Mouse (Mus musculus) heart, postnatal 0 days (tissue): ENCODE results near the gene Shroom4. TPM values are rescaled to one million over a fixed set of nuclear protein-coding genes. Genes with fewer than 3 reads are reported as not detected.

Source experiments
- ATAC-seq: fragments of 200-750 bp; cut with Nextera tagmentation; 2 replicates; pipeline ENCODE4 v1.8.0; 2017; ENCODE audit warnings: low read depth, moderate number of reproducible peaks, moderate library complexity; ENCODE audit not compliant: insufficient read depth
- DNase-seq: peaks from one replicate; pipeline ENCODE4 v3.0.0-alpha.2; 2016; ENCODE audit warnings: low spot score
- H3K27ac ChIP-seq: fragments of 300-500 bp; sonication (generic); 2 replicates; pipeline ENCODE4 v1.5.1; 2014; ENCODE audit warnings: low read depth, mild to moderate bottlenecking
- H3K27me3 ChIP-seq: fragments of 300-500 bp; sonication (generic); 2 replicates; pipeline ENCODE4 v1.6.1; 2014; ENCODE audit warnings: low read length, mixed read lengths; ENCODE audit not compliant: control insufficient read depth, insufficient read depth
- H3K36me3 ChIP-seq: fragments of 300-500 bp; sonication (generic); replicated peaks from 2 replicates; pipeline ENCODE4 v1.6.1; 2014; ENCODE audit warnings: low read length, mixed read lengths; ENCODE audit not compliant: control insufficient read depth, insufficient read depth
- H3K4me1 ChIP-seq: fragments of 300-500 bp; sonication (generic); 2 replicates; pipeline ENCODE4 v1.6.1; 2014; ENCODE audit warnings: antibody characterized with exemption; ENCODE audit not compliant: control insufficient read depth, insufficient read depth
- H3K4me2 ChIP-seq: fragments of 300-500 bp; sonication (generic); 2 replicates; pipeline ENCODE4 v1.6.1; 2014; ENCODE audit warnings: low read depth, mild to moderate bottlenecking, low read length, moderate library complexity
- H3K4me3 ChIP-seq: fragments of 300-500 bp; sonication (generic); 2 replicates; pipeline ENCODE4 v1.5.1; 2014; ENCODE audit warnings: low read depth, low read length
- H3K9ac ChIP-seq: fragments of 300-500 bp; sonication (generic); replicated peaks from 2 replicates; pipeline ENCODE4 v1.6.1; 2014; ENCODE audit warnings: low read depth, low read length, mixed read lengths
- H3K9me3 ChIP-seq: fragments of 300-500 bp; sonication (generic); replicated peaks from 2 replicates; pipeline ENCODE4 v1.6.1; 2016; ENCODE audit warnings: low read length; ENCODE audit not compliant: control insufficient read depth
- CTCF ChIP-seq: IDR thresholded peaks from 2 replicates; pipeline ENCODE4 v1.5.1; 2016; ENCODE audit warnings: antibody characterized with exemption, control low read depth, low read depth
- EP300 ChIP-seq: IDR thresholded peaks from 2 replicates; pipeline ENCODE4 v1.6.1; 2016; ENCODE audit warnings: antibody characterized with exemption, low read depth
- WGBS: fragments of 180-500 bp; shearing (Covaris S2); extraction: QIAGEN DNeasy Blood & Tissue Kit; methylation state at CpG from one replicate; pipeline ENCODE4 v1.1.7; 2014; 5-methylcytosine and 5-hydroxymethylcytosine counted together
- polyA plus RNA-seq: library from polyadenylated mRNA; unstranded; fragments of >200 nt; fragmentation: Nextera tagmentation; extraction: Ambion mirVana; gene quantifications from 2 replicates; pipeline ENCODE4 v1.2.1, GENCODE M21; 2015
- total RNA-seq: library from RNA; depleted of rRNA; stranded (reverse); fragments of >200 nt; gene quantifications from 2 replicates; pipeline ENCODE4 v1.2.3, GENCODE M21; 2014; ENCODE audit warnings: low replicate concordance

Shroom4 gene
- total and polyA plus RNA-seq, 2 experiments from 2014 or later, result 1.8 to 12.3 TPM

DNA sequence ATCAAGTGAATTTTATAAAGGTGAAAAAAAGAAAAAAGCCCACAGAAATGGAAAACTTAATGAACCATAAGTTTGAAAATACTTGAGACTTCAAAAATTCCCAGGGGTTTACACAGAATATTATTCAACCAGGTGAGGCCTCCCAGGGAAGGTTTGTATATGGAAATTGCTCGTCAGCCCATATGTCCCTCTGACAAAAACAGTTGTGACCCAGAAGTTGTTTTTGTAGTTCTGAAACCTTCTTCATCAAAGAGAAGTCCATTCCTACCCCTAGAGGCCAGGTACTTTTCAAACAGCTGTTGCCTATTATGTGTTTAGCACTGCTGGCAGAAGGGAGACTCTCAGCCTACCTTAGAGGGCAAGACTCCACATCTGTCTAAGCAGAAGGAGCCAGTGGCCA lies 165.4 kb downstream of the Shroom4 start:
- H3K4me1 ChIP-seq, result no peaks in the 10 kb centered on the region
- TF ChIP-seq CTCF (no peak), EP300 (no peak)
- no peak for DNase-seq
- H3K9ac ChIP-seq, result no peak overlapping the region
- ATAC-seq, result no peak
- 71% methylated on average over 1 of the region's 1 CpGs for WGBS
- no peak overlapping the region for H3K27ac ChIP-seq
- no peaks in the 10 kb centered on the region for H3K27me3 ChIP-seq
- H3K36me3 ChIP-seq, result no peaks in the 10 kb centered on the region
- no peak overlapping the region for H3K4me3 ChIP-seq
- no peak overlapping the region for H3K4me2 ChIP-seq
- H3K9me3 ChIP-seq, result no peaks in the 10 kb centered on the region

DNA sequence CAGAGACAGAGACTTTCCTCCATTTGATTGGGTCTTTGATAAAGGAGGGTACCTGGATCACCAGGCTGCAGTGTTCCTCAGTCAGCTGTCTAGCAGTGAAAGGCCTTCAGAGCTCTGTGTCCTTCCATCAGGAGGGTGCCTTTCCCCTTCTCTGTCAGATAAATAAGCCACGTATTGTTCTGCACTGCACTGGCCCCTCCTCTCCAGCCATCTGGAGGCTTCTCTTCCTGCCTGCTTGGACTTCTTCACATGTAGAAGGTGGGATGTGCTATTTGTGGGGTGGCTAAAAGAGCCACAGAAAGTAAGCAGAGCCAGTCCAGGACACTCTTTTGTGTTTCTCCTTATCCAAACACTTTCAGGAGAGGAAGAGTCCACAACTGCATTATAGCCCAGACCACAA lies 174.9 kb downstream of the Shroom4 start:
- TF ChIP-seq EP300, result no peak
- TF ChIP-seq CTCF, result no peak
- Histone ChIP-seq H3K4me3 (no peak overlapping the region), H3K27me3 (no peaks in the 10 kb centered on the region), H3K9me3 (no peaks in the 10 kb centered on the region; the same call in 1 of the 2 replicates), H3K9ac (no peak overlapping the region), H3K27ac (0 out of 2 replicates have a peak overlapping the region, but pooled peaks have one; percentile 15), H3K4me1 (no peaks in the 10 kb centered on the region), H3K36me3 (no peaks in the 10 kb centered on the region), H3K4me2 (no peak overlapping the region)
- DNase-seq, result no peak
- no peak for ATAC-seq
- WGBS, result 64% methylated on average over 1 of the region's 1 CpGs

DNA sequence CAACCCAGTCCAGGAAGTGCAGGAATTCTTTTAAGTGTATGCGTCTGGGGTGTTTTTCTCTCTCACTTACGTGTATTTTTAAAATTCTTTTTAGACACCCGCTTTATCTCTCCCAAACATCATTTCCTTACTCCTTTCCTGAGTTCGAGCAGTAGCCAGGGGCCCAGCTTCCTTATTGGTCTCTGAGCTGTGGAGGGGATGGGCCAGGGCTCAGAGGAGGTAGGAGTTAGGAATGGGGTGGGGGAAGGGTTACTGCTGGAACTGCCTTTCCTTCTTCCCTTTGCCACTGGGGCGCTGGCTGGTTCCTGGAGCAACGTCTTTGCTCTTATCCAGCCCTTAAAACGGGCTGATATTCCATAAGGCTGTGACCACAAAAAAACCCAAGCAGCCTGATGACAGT lies 177.3 kb downstream of the Shroom4 start:
- no peaks in the 10 kb centered on the region for H3K36me3 ChIP-seq
- no peak overlapping the region for H3K9ac ChIP-seq
- peak; percentile 76 for ATAC-seq
- H3K4me2 ChIP-seq, result no peak overlapping the region
- WGBS, result 39% methylated on average over 7 of the region's 7 CpGs
- H3K4me3 ChIP-seq, result peak overlapping the region; percentile 32
- H3K4me1 ChIP-seq, result no peaks in the 10 kb centered on the region
- TF ChIP-seq CTCF, result no peak
- no peak for TF ChIP-seq EP300
- H3K9me3 ChIP-seq, result no peaks in the 10 kb centered on the region; the same call in 1 of the 2 replicates
- no peaks in the 10 kb centered on the region for H3K27me3 ChIP-seq
- peak overlapping the region; percentile 62 for H3K27ac ChIP-seq
- peak; percentile 25 for DNase-seq

DNA sequence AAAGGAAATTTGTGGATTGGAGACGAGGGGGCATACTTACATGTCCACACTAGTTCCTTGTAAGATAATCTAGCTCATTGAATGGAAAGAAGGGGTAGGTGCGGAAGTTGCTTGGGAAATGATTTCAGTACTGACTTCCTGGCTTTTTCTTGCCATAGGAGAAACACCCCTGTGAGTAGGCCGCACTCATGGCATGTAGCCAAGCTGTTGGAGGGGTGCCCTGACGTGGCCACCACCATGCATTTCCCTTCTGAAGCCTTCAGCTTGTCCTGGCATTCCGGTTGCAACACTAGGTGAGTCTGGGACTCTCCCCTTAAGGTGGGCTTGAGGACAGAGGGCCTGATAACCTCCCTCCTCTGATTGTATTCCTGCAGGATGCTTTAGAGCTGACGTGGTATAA lies 181.0 kb downstream of the Shroom4 start:
- ATAC-seq (0 out of 2 replicates have a peak, but pooled peaks have one; percentile 11), DNase-seq (no peak)
- H3K27ac ChIP-seq, result no peak overlapping the region
- H3K4me2 ChIP-seq, result peak overlapping the region; percentile 32; the same call in 1 of the 2 replicates
- H3K9me3 ChIP-seq, result no peaks in the 10 kb centered on the region
- 55% methylated on average over 6 of the region's 6 CpGs for WGBS
- H3K4me1 ChIP-seq, result no peaks in the 10 kb centered on the region
- peaks cover 7% of the 10 kb centered on the region; the same call in 1 of the 2 replicates for H3K36me3 ChIP-seq
- no peak overlapping the region for H3K4me3 ChIP-seq
- no peak overlapping the region for H3K9ac ChIP-seq
- no peaks in the 10 kb centered on the region for H3K27me3 ChIP-seq
- TF ChIP-seq EP300 (no peak), CTCF (no peak)

DNA sequence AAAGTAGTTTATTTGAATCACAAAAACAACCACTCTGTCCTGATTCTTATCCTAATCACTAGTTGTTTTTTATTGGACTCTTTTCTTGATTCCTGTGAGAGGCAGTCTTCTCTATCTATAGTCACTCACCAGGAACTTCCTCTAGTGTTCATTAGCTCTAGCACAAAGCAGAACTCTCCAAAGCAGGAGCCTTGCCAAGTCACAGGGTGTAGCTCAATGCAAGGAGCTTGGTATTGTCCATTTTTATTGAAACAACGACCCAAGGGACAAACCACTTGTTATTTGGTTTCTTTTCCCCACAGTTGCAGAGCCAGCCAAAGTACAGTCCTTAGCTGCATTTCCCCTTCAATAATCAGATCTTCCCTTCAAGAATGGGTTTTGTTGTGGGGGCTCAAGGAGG lies 181.5 kb downstream of the Shroom4 start:
- Histone ChIP-seq H3K9ac (no peak overlapping the region), H3K4me2 (no peak overlapping the region), H3K27me3 (no peaks in the 10 kb centered on the region), H3K36me3 (peaks cover 7% of the 10 kb centered on the region; the same call in 1 of the 2 replicates), H3K4me3 (no peak overlapping the region), H3K4me1 (no peaks in the 10 kb centered on the region), H3K27ac (no peak overlapping the region), H3K9me3 (no peaks in the 10 kb centered on the region)
- TF ChIP-seq CTCF, result no peak
- TF ChIP-seq EP300, result no peak
- DNase-seq, result no peak
- ATAC-seq, result no peak
- 42% methylated on average over 1 of the region's 1 CpGs for WGBS

DNA sequence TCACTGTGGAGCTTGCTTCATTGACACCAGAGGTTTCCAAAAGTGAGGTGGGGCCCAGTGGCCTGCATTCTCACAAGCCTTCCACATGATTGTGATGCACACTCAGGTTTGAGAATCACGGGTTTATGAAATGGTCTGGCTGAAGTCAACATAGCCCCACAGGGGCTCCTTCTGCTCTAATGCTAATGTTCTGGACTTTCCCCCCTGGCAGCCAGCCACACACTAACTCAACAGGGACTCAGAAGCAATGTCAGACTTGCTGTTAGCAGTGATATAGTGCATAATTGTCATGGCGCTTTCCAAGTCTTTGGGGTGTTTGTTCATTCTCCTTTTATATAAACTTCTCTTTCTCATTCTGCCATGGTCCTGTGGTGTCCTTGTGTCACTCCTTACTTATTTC lies 183.0 kb downstream of the Shroom4 start:
- 72% methylated on average over 2 of the region's 2 CpGs for WGBS
- Histone ChIP-seq H3K4me1 (no peaks in the 10 kb centered on the region), H3K36me3 (peaks cover 7% of the 10 kb centered on the region; the same call in 1 of the 2 replicates), H3K9me3 (no peaks in the 10 kb centered on the region), H3K4me2 (no peak overlapping the region), H3K4me3 (no peak overlapping the region), H3K9ac (no peak overlapping the region), H3K27me3 (no peaks in the 10 kb centered on the region), H3K27ac (no peak overlapping the region)
- ATAC-seq (no peak), DNase-seq (no peak)
- TF ChIP-seq EP300, result no peak
- no peak for TF ChIP-seq CTCF
